Mouse (Mus musculus): ENCODE results near the gene Irf3. TPM values are rescaled to one million over a fixed set of nuclear protein-coding genes. Genes with fewer than 3 reads are reported as not detected.

The Irf3 gene
- polyA plus RNA-seq, 1 experiment from 2014 or later: 96.0 TPM

GRCm38 (mm10) chr7:44981539-44981938 lies 15.9 kb upstream of the Irf3 start:
- 92% methylated on average over 8 of the region's 8 CpGs for WGBS
- peaks cover 66% of the 10 kb centered on the region for H3K36me3 ChIP-seq (ENCODE audit: control insufficient read depth, insufficient read depth, low read length)
- H3K9ac ChIP-seq (replicated peaks; ENCODE audit: low read depth, low read length): no peak overlapping the region
- no peaks in the 10 kb centered on the region for H3K27me3 ChIP-seq (ENCODE audit: control insufficient read depth, insufficient read depth, low read length)
- H3K4me1 ChIP-seq (ENCODE audit: control insufficient read depth, insufficient read depth, low read length): peaks cover 16% of the 10 kb centered on the region
- H3K9me3 ChIP-seq (ENCODE audit: control insufficient read depth, low read depth, low read length): no peaks in the 10 kb centered on the region
- ATAC-seq (ENCODE audit: insufficient number of reproducible peaks, insufficient read depth, low FRiP score, low read depth): no peak
- H3K4me2 ChIP-seq (replicated peaks; ENCODE audit: low read depth, low read length): no peak overlapping the region
- no peak overlapping the region for H3K27ac ChIP-seq (ENCODE audit: low read length)
- H3K4me3 ChIP-seq (ENCODE audit: low read depth, low read length): no peak overlapping the region

- peaks cover 50% of the 10 kb centered on the region for H3K36me3 ChIP-seq (ENCODE audit: control insufficient read depth, insufficient read depth, low read length)
- H3K4me3 ChIP-seq (ENCODE audit: low read depth, low read length): no peak overlapping the region
- H3K4me1 ChIP-seq (ENCODE audit: control insufficient read depth, insufficient read depth, low read length): peaks cover 18% of the 10 kb centered on the region
- H3K9me3 ChIP-seq (ENCODE audit: control insufficient read depth, low read depth, low read length): no peaks in the 10 kb centered on the region
- 30% methylated on average over 6 of the region's 6 CpGs for WGBS
- H3K4me2 ChIP-seq (replicated peaks; ENCODE audit: low read depth, low read length): no peak overlapping the region
- no peak for ATAC-seq (ENCODE audit: insufficient number of reproducible peaks, insufficient read depth, low FRiP score, low read depth)
- H3K9ac ChIP-seq (replicated peaks; ENCODE audit: low read depth, low read length): no peak overlapping the region
- H3K27me3 ChIP-seq (ENCODE audit: control insufficient read depth, insufficient read depth, low read length): no peaks in the 10 kb centered on the region
- no peak overlapping the region for H3K27ac ChIP-seq (ENCODE audit: low read length)
Measured at GRCm38 (mm10) chr7:44983085-44983484, 14.4 kb upstream of the Irf3 start.

GRCm38 (mm10) chr7:44983944-44984832 lies 13.3 kb upstream of the Irf3 start:
- 0 out of 2 replicates have a peak overlapping the region, but pooled peaks have one; percentile 6 for H3K9ac ChIP-seq (replicated peaks; ENCODE audit: low read depth, low read length)
- peak overlapping the region; percentile 98 for H3K4me3 ChIP-seq (ENCODE audit: low read depth, low read length)
- peaks cover 24% of the 10 kb centered on the region for H3K4me1 ChIP-seq (ENCODE audit: control insufficient read depth, insufficient read depth, low read length)
- H3K27ac ChIP-seq (ENCODE audit: low read length): peak overlapping the region; percentile 44; the same call in 1 of the 2 replicates
- peaks cover 39% of the 10 kb centered on the region for H3K36me3 ChIP-seq (ENCODE audit: control insufficient read depth, insufficient read depth, low read length)
- no peak for ATAC-seq (ENCODE audit: insufficient number of reproducible peaks, insufficient read depth, low FRiP score, low read depth)
- peak overlapping the region; percentile 52 for H3K4me2 ChIP-seq (replicated peaks; ENCODE audit: low read depth, low read length)
- H3K27me3 ChIP-seq (ENCODE audit: control insufficient read depth, insufficient read depth, low read length): no peaks in the 10 kb centered on the region
- WGBS: 73% methylated on average over 7 of the region's 7 CpGs
- no peaks in the 10 kb centered on the region for H3K9me3 ChIP-seq (ENCODE audit: control insufficient read depth, low read depth, low read length)

GRCm38 (mm10) chr7:44984833-44985164 lies 12.6 kb upstream of the Irf3 start:
- Histone ChIP-seq H3K4me2 (replicated peaks; ENCODE audit: low read depth, low read length) (peak overlapping the region; percentile 52), H3K4me3 (ENCODE audit: low read depth, low read length) (peak overlapping the region; percentile 98), H3K27ac (ENCODE audit: low read length) (no peak overlapping the region; the same call in 1 of the 2 replicates), H3K9me3 (ENCODE audit: control insufficient read depth, low read depth, low read length) (no peaks in the 10 kb centered on the region), H3K4me1 (ENCODE audit: control insufficient read depth, insufficient read depth, low read length) (peaks cover 24% of the 10 kb centered on the region), H3K9ac (replicated peaks; ENCODE audit: low read depth, low read length) (0 out of 2 replicates have a peak overlapping the region, but pooled peaks have one; percentile 6), H3K27me3 (ENCODE audit: control insufficient read depth, insufficient read depth, low read length) (no peaks in the 10 kb centered on the region), H3K36me3 (ENCODE audit: control insufficient read depth, insufficient read depth, low read length) (peaks cover 33% of the 10 kb centered on the region)
- no peak for ATAC-seq (ENCODE audit: insufficient number of reproducible peaks, insufficient read depth, low FRiP score, low read depth)
- 33% methylated on average over 3 of the region's 3 CpGs for WGBS

- Histone ChIP-seq H3K9ac (replicated peaks; ENCODE audit: low read depth, low read length) (peak overlapping the region; percentile 98), H3K36me3 (ENCODE audit: control insufficient read depth, insufficient read depth, low read length) (peaks cover 28% of the 10 kb centered on the region), H3K4me2 (replicated peaks; ENCODE audit: low read depth, low read length) (peak overlapping the region; percentile 52), H3K27ac (ENCODE audit: low read length) (peak overlapping the region; percentile 95), H3K9me3 (ENCODE audit: control insufficient read depth, low read depth, low read length) (no peaks in the 10 kb centered on the region), H3K4me3 (ENCODE audit: low read depth, low read length) (peak overlapping the region; percentile 98), H3K27me3 (ENCODE audit: control insufficient read depth, insufficient read depth, low read length) (no peaks in the 10 kb centered on the region), H3K4me1 (ENCODE audit: control insufficient read depth, insufficient read depth, low read length) (peaks cover 24% of the 10 kb centered on the region)
- WGBS: under 1% methylated on average over 33 of the region's 45 CpGs
- ATAC-seq (ENCODE audit: insufficient number of reproducible peaks, insufficient read depth, low FRiP score, low read depth): peak; percentile 3; the same call in 1 of the 2 replicates
Measured at GRCm38 (mm10) chr7:44985595-44986191, 11.8 kb upstream of the Irf3 start.

GRCm38 (mm10) chr7:44986192-44986878 lies 11.1 kb upstream of the Irf3 start, which contains the start of gene Prmt1:
Gene Prmt1, minus strand, starts transcription at chr7:44986568.
- H3K9me3 ChIP-seq (ENCODE audit: control insufficient read depth, low read depth, low read length): no peaks in the 10 kb centered on the region
- no peaks in the 10 kb centered on the region for H3K27me3 ChIP-seq (ENCODE audit: control insufficient read depth, insufficient read depth, low read length)
- WGBS: under 1% methylated on average over 39 of the region's 42 CpGs
- peak within 1 kb of the TSS; percentile 98 for H3K4me3 ChIP-seq (ENCODE audit: low read depth, low read length)
- peaks cover 24% of the 10 kb centered on the region for H3K4me1 ChIP-seq (ENCODE audit: control insufficient read depth, insufficient read depth, low read length)
- peak within 1 kb of the TSS; percentile 95 for H3K27ac ChIP-seq (ENCODE audit: low read length)
- peak within 1 kb of the TSS; percentile 65 for H3K4me2 ChIP-seq (replicated peaks; ENCODE audit: low read depth, low read length)
- H3K9ac ChIP-seq (replicated peaks; ENCODE audit: low read depth, low read length): peak within 1 kb of the TSS; percentile 98
- ATAC-seq (ENCODE audit: insufficient number of reproducible peaks, insufficient read depth, low FRiP score, low read depth): peak; percentile 96
- H3K36me3 ChIP-seq (ENCODE audit: control insufficient read depth, insufficient read depth, low read length): peaks cover 26% of the 10 kb centered on the region

- H3K4me1 ChIP-seq (ENCODE audit: control insufficient read depth, insufficient read depth, low read length): peaks cover 24% of the 10 kb centered on the region
- peak overlapping the region; percentile 94 for H3K27ac ChIP-seq (ENCODE audit: low read length)
- no peaks in the 10 kb centered on the region for H3K9me3 ChIP-seq (ENCODE audit: control insufficient read depth, low read depth, low read length)
- peak; percentile 8; the same call in 1 of the 2 replicates for ATAC-seq (ENCODE audit: insufficient number of reproducible peaks, insufficient read depth, low FRiP score, low read depth)
- H3K27me3 ChIP-seq (ENCODE audit: control insufficient read depth, insufficient read depth, low read length): no peaks in the 10 kb centered on the region
- WGBS: under 1% methylated on average over 29 of the region's 29 CpGs
- peak overlapping the region; percentile 66 for H3K4me3 ChIP-seq (ENCODE audit: low read depth, low read length)
- peaks cover 24% of the 10 kb centered on the region for H3K36me3 ChIP-seq (ENCODE audit: control insufficient read depth, insufficient read depth, low read length)
- H3K9ac ChIP-seq (replicated peaks; ENCODE audit: low read depth, low read length): peak overlapping the region; percentile 75
- peak overlapping the region; percentile 65 for H3K4me2 ChIP-seq (replicated peaks; ENCODE audit: low read depth, low read length)
Measured at GRCm38 (mm10) chr7:44986879-44987718, 10.3 kb upstream of the Irf3 start.

All from stomach, embryonic 14.5 days (tissue).